In genomic region chr1:74892351-74893133, GRCm38 (mm10) we compare ENCODE assay signal across 11 mouse cellular contexts. TPM values are rescaled to one million over a fixed set of nuclear protein-coding genes. Genes with fewer than 3 reads are reported as not detected.
DNase-seq lines count a peak whose midpoint lies in the region; ATAC-seq and TF ChIP-seq lines count a peak whose summit lies in the region.
"Had no signal": no experiment of that assay in that cellular context is flagged by ENCODE, and none has a peak within 500 bp of the region (broad histone marks: within the 10 kb centered on the region; RNA-seq: fewer than 3 reads in every experiment).

No protein-coding gene starts in this region.

- peak; percentile 56 for ATAC-seq in hindbrain, embryonic 14.5 days (ENCODE audit: low FRiP score)
- ATAC-seq in midbrain, embryonic 15.5 days (replicated peaks) = peak; percentile 68
- ATAC-seq in erythroid progenitor cell, adult 5-6 weeks (replicated peaks; ENCODE audit: low FRiP score, poor library complexity, severe bottlenecking) = no peak

- WGBS in hindbrain, embryonic 14.5 days = 2% methylated on average over 39 of the region's 39 CpGs
- WGBS in midbrain, embryonic 15.5 days = 1% methylated on average over 39 of the region's 39 CpGs
- WGBS in lung, adult 2 months = 4% methylated on average over 39 of the region's 39 CpGs

- peak overlapping the region; percentile 27 to 30 for H3K4me3 ChIP-seq in ES-E14 (ENCODE audit: insufficient read depth in 1 of 2, low read depth in 1 of 2, low read length in 2 of 2, poor library complexity in 1 of 2, severe bottlenecking in 1 of 2)
- peak overlapping the region; percentile 23 for H3K4me3 ChIP-seq in hindbrain, embryonic 14.5 days (replicated peaks; ENCODE audit: low read length)
- peak overlapping the region; percentile 27 for H3K4me3 ChIP-seq in midbrain, embryonic 15.5 days
- H3K4me3 ChIP-seq in lung, adult 2 months (replicated peaks; ENCODE audit: extremely low read depth, low read depth, low read length) = no peak overlapping the region
- H3K4me3 ChIP-seq: embryonic facial prominence, embryonic 12.5 days had no signal

- peaks cover 0 to 3% of the 10 kb centered on the region in 2 experiments; a peak in 1 of 4 replicates for H3K4me1 ChIP-seq in ES-E14 (ENCODE audit: control insufficient read depth in 2 of 2, insufficient read depth in 2 of 2, low read length in 2 of 2, poor library complexity in 1 of 2)
- H3K4me1 ChIP-seq in hindbrain, embryonic 14.5 days (replicated peaks; ENCODE audit: control insufficient read depth, insufficient read depth, low read length) = peaks cover 10% of the 10 kb centered on the region; the same call in 1 of the 2 replicates
- H3K4me1 ChIP-seq in midbrain, embryonic 15.5 days = peaks cover 13% of the 10 kb centered on the region
- no peaks in the 10 kb centered on the region for H3K4me1 ChIP-seq in lung, adult 2 months (ENCODE audit: control insufficient read depth, insufficient read depth, low read length)
- H3K4me1 ChIP-seq: embryonic facial prominence, embryonic 12.5 days had no signal

- H3K9me3 ChIP-seq in ES-E14 (ENCODE audit: control insufficient read depth, insufficient read depth, low read depth, low read length) = no peaks in the 10 kb centered on the region
- no peaks in the 10 kb centered on the region for H3K9me3 ChIP-seq in hindbrain, embryonic 14.5 days (ENCODE audit: control insufficient read depth, low read length)
- H3K9me3 ChIP-seq in midbrain, embryonic 15.5 days = no peaks in the 10 kb centered on the region
- H3K9me3 ChIP-seq: embryonic facial prominence, embryonic 12.5 days had no signal

- peak; percentile 29 for DNase-seq in embryo, embryonic 11 days
- DNase-seq in embryo, embryonic 10 days (ENCODE audit: low spot score) = no peak
- no peak for DNase-seq in ES-E14 (ENCODE audit: low read depth, low spot score)
- DNase-seq in hindbrain, embryonic 14.5 days (ENCODE audit: low spot score) = peak; percentile 27
- no peak for DNase-seq in spleen, postnatal 4 days (ENCODE audit: low spot score in 2 of 2)
- DNase-seq in lung, adult 2 months = no peak
- DNase-seq: gastrocnemius, postnatal 25 days had no signal

- no peak overlapping the region for H3K27ac ChIP-seq in ES-E14 (ENCODE audit: insufficient read depth, low read depth, low read length, poor library complexity, severe bottlenecking)
- no peak overlapping the region for H3K27ac ChIP-seq in hindbrain, embryonic 14.5 days
- no peak overlapping the region for H3K27ac ChIP-seq in midbrain, embryonic 15.5 days
- H3K27ac ChIP-seq: embryonic facial prominence, embryonic 12.5 days had no signal

- no peak for TF ChIP-seq CTCF in lung, adult 2 months (IDR thresholded peaks at IDR 0.05; ENCODE audit: insufficient read depth, low read length)

- TF ChIP-seq POLR2A in lung, adult 2 months (IDR thresholded peaks at IDR 0.05; ENCODE audit: borderline replicate concordance, extremely low read depth, low read depth, low read length) = no peak

- peaks cover 96% of the 10 kb centered on the region for H3K27me3 ChIP-seq in hindbrain, embryonic 14.5 days (ENCODE audit: control insufficient read depth, insufficient read depth, low read length)
- peaks cover 85% of the 10 kb centered on the region for H3K27me3 ChIP-seq in midbrain, embryonic 15.5 days (replicated peaks)

- H3K9ac ChIP-seq in ES-E14 (ENCODE audit: insufficient read depth, low read depth, low read length, poor library complexity, severe bottlenecking) = no peak overlapping the region
- H3K9ac ChIP-seq in hindbrain, embryonic 14.5 days = peak overlapping the region; percentile 25
- peak overlapping the region; percentile 7; the same call in 1 of the 2 replicates for H3K9ac ChIP-seq in midbrain, embryonic 15.5 days
- H3K9ac ChIP-seq: embryonic facial prominence, embryonic 12.5 days had no signal

- in situ Hi-C loops in ES-E14 (cut with MboI; ENCODE audit: low sequenced_read_pairs in 2 of 2, unreplicated experiment in 2 of 2) = no loop called here

- peak overlapping the region; percentile 51 for H3K4me2 ChIP-seq in hindbrain, embryonic 14.5 days (replicated peaks)
- H3K4me2 ChIP-seq in midbrain, embryonic 15.5 days = peak overlapping the region; percentile 47
- H3K4me2 ChIP-seq: embryonic facial prominence, embryonic 12.5 days had no signal

- H3K36me3 ChIP-seq in ES-E14 (ENCODE audit: control insufficient read depth, insufficient read depth, low read length, poor library complexity, severe bottlenecking) = no peaks in the 10 kb centered on the region
- H3K36me3 ChIP-seq in hindbrain, embryonic 14.5 days (replicated peaks; ENCODE audit: control insufficient read depth, insufficient read depth) = no peaks in the 10 kb centered on the region
- no peaks in the 10 kb centered on the region for H3K36me3 ChIP-seq in midbrain, embryonic 15.5 days (replicated peaks)
- H3K36me3 ChIP-seq: embryonic facial prominence, embryonic 12.5 days had no signal

TF ChIP-seq in ES-E14, 5 proteins besides CTCF, POLR2A, EP300 and RAD21:
- TF ChIP-seq HCFC1 (IDR thresholded peaks at IDR 0.05; ENCODE audit: borderline replicate concordance, insufficient read depth, low read length) = no peak

RNA-seq across cellular contexts. Expression of gene Cryba2, which starts 0.4 kb away (rescaled TPM):
- not detected in 2 replicates for total RNA-seq in ES-E14 (2012; rRNA removed)
- 2.0 and 2.1 TPM in 2 replicates for polyA plus RNA-seq in hindbrain, embryonic 14.5 days (2014; fragmentation: Nextera tagmentation; extraction: Ambion mirVana)
- polyA plus RNA-seq in midbrain, embryonic 15.5 days (2015; fragmentation: Nextera tagmentation; extraction: Ambion mirVana) = 0.38 and 0.72 TPM in 2 replicates
- not detected in 2 replicates for polyA plus RNA-seq in lung, adult 2 months (2012; rRNA removed)
- total RNA-seq in erythroid progenitor cell, adult 5-6 weeks (2015; ENCODE audit: low replicate concordance) = not detected in 2 replicates
- not detected in 2 replicates for total RNA-seq in erythroid progenitor cell, adult 5-6 weeks (2017; ENCODE audit: low replicate concordance)
- total RNA-seq: gastrocnemius, postnatal 25 days had no signal

RNA-seq across cellular contexts. Expression of gene Fev, which starts 7.3 kb away (rescaled TPM):
- not detected in 2 replicates for total RNA-seq in ES-E14 (2012; rRNA removed)
- polyA plus RNA-seq in hindbrain, embryonic 14.5 days (2014; fragmentation: Nextera tagmentation; extraction: Ambion mirVana) = 5.2 and 5.8 TPM in 2 replicates
- polyA plus RNA-seq in midbrain, embryonic 15.5 days (2015; fragmentation: Nextera tagmentation; extraction: Ambion mirVana) = 1.8 TPM in 2 replicates
- not detected in 2 replicates for polyA plus RNA-seq in lung, adult 2 months (2012; rRNA removed)
- total RNA-seq in erythroid progenitor cell, adult 5-6 weeks (2015; ENCODE audit: low replicate concordance) = not detected in 2 replicates
- total RNA-seq in erythroid progenitor cell, adult 5-6 weeks (2017; ENCODE audit: low replicate concordance) = not detected in 2 replicates
- total RNA-seq: gastrocnemius, postnatal 25 days; left cerebral cortex, postnatal 36 days had no signal

RNA-seq across cellular contexts. Expression of gene Cdk5r2, which starts 37.8 kb away (rescaled TPM):
- 0.26 and 0.54 TPM in 2 replicates for total RNA-seq in ES-E14 (2012; rRNA removed)
- 23.3 and 27.4 TPM in 2 replicates for polyA plus RNA-seq in hindbrain, embryonic 14.5 days (2014; fragmentation: Nextera tagmentation; extraction: Ambion mirVana)
- 9.1 and 9.7 TPM in 2 replicates for polyA plus RNA-seq in midbrain, embryonic 15.5 days (2015; fragmentation: Nextera tagmentation; extraction: Ambion mirVana)
- 0.08 and 0.09 TPM in 2 replicates for polyA plus RNA-seq in lung, adult 2 months (2012; rRNA removed)
- not detected in 2 replicates for total RNA-seq in erythroid progenitor cell, adult 5-6 weeks (2015; ENCODE audit: low replicate concordance)
- total RNA-seq in erythroid progenitor cell, adult 5-6 weeks (2017; ENCODE audit: low replicate concordance) = not detected in 2 replicates
- total RNA-seq: gastrocnemius, postnatal 25 days had no signal

RNA-seq across cellular contexts. Expression of gene Cfap65, which starts 42.9 kb away (rescaled TPM):
- 0.05 TPM in 1 of 2 replicates, not detected in the other for total RNA-seq in ES-E14 (2012; rRNA removed)
- 1.2 and 1.4 TPM in 2 replicates for polyA plus RNA-seq in hindbrain, embryonic 14.5 days (2014; fragmentation: Nextera tagmentation; extraction: Ambion mirVana)
- 0.90 and 0.93 TPM in 2 replicates for polyA plus RNA-seq in midbrain, embryonic 15.5 days (2015; fragmentation: Nextera tagmentation; extraction: Ambion mirVana)
- polyA plus RNA-seq in lung, adult 2 months (2012; rRNA removed) = 23.0 and 27.7 TPM in 2 replicates
- total RNA-seq in erythroid progenitor cell, adult 5-6 weeks (2015; ENCODE audit: low replicate concordance) = not detected in 2 replicates
- total RNA-seq in erythroid progenitor cell, adult 5-6 weeks (2017; ENCODE audit: low replicate concordance) = not detected in 2 replicates
- total RNA-seq: gastrocnemius, postnatal 25 days had no signal

RNA-seq across cellular contexts. Expression of gene Ihh, which starts 58.9 kb away (rescaled TPM):
- 0.37 and 0.67 TPM in 2 replicates for total RNA-seq in ES-E14 (2012; rRNA removed)
- 0.32 and 0.35 TPM in 2 replicates for polyA plus RNA-seq in hindbrain, embryonic 14.5 days (2014; fragmentation: Nextera tagmentation; extraction: Ambion mirVana)
- 0.10 and 0.11 TPM in 2 replicates for polyA plus RNA-seq in midbrain, embryonic 15.5 days (2015; fragmentation: Nextera tagmentation; extraction: Ambion mirVana)
- polyA plus RNA-seq in lung, adult 2 months (2012; rRNA removed) = 0.54 and 1.2 TPM in 2 replicates
- not detected in 2 replicates for total RNA-seq in erythroid progenitor cell, adult 5-6 weeks (2015; ENCODE audit: low replicate concordance)
- total RNA-seq in erythroid progenitor cell, adult 5-6 weeks (2017; ENCODE audit: low replicate concordance) = not detected in 2 replicates

Comparison
In these comparisons a context has a peak if more than half of its experiments do, and no peak if none do; other contexts are left out.
1. DNase-seq: peak in embryo, embryonic 11 days (single experiment) and hindbrain, embryonic 14.5 days (single experiment); none in embryo, embryonic 10 days (single experiment), ES-E14 (single experiment), spleen, postnatal 4 days (0 of 2) and lung, adult 2 months (single experiment).